Mouse (Mus musculus) midbrain, embryonic 16.5 days (tissue): ENCODE measurements around the gene Speer4c. TPM values are rescaled to one million over a fixed set of nuclear protein-coding genes. Genes with fewer than 3 reads are reported as not detected.
"Not testable (repeated sequence)": the region's sequence is repeated elsewhere in the genome, so short reads cannot be mapped to it uniquely, and the experiment has no call there.

Source experiments
- ATAC-seq: fragments of 200-750 bp; cut with Nextera tagmentation; 2 replicates; pipeline ENCODE4 v1.8.0; 2017; ENCODE audit warnings: moderate TSS enrichment
- H3K27ac ChIP-seq: fragments of 300-500 bp; sonication (generic); 2 replicates; pipeline ENCODE4 v1.5.1; 2014; ENCODE audit warnings: mild to moderate bottlenecking, low read length, mixed read lengths
- H3K27me3 ChIP-seq: fragments of 300-500 bp; sonication (generic); 2 replicates; pipeline ENCODE4 v1.6.1; 2014; ENCODE audit warnings: low read depth, low read length, mixed read lengths; ENCODE audit not compliant: control insufficient read depth, insufficient read depth
- H3K36me3 ChIP-seq: fragments of 300-500 bp; sonication (generic); 2 replicates; pipeline ENCODE4 v1.6.1; 2014; ENCODE audit warnings: mild to moderate bottlenecking, low read length, moderate library complexity, mixed read lengths; ENCODE audit not compliant: control insufficient read depth, insufficient read depth
- H3K4me1 ChIP-seq: fragments of 300-500 bp; sonication (generic); 2 replicates; pipeline ENCODE4 v1.6.1; 2014; ENCODE audit warnings: mild to moderate bottlenecking, low read length, mixed read lengths; ENCODE audit not compliant: control insufficient read depth, insufficient read depth
- H3K4me2 ChIP-seq: fragments of 300-500 bp; sonication (generic); 2 replicates; pipeline ENCODE4 v1.6.1; 2014; ENCODE audit warnings: mild to moderate bottlenecking, low read length, mixed read lengths
- H3K4me3 ChIP-seq: fragments of 300-500 bp; sonication (generic); 2 replicates; pipeline ENCODE4 v1.5.1; 2014; ENCODE audit warnings: low read depth, mild to moderate bottlenecking, low read length, moderate library complexity, mixed read lengths
- H3K9ac ChIP-seq: fragments of 300-500 bp; sonication (generic); 2 replicates; pipeline ENCODE4 v1.6.1; 2014; ENCODE audit warnings: low read depth, low read length, mixed read lengths
- H3K9me3 ChIP-seq: fragments of 300-500 bp; sonication (generic); replicated peaks from 2 replicates; pipeline ENCODE4 v1.6.1; 2014; ENCODE audit warnings: mild to moderate bottlenecking, low read length, mixed read lengths; ENCODE audit not compliant: control insufficient read depth, poor library complexity, severe bottlenecking
- WGBS: fragments of 180-500 bp; shearing (Covaris S2); extraction: QIAGEN DNeasy Blood & Tissue Kit; methylation state at CpG from one replicate; pipeline ENCODE4 v1.1.7; 2014; 5-methylcytosine and 5-hydroxymethylcytosine counted together
- polyA plus RNA-seq: library from polyadenylated mRNA; unstranded; fragments of >200 nt; fragmentation: Nextera tagmentation; extraction: Ambion mirVana; gene quantifications from 2 replicates; pipeline ENCODE4 v1.2.1, GENCODE M21; 2015

Gene Speer4c
- polyA plus RNA-seq, 1 experiment from 2014 or later = not detected

DNA sequence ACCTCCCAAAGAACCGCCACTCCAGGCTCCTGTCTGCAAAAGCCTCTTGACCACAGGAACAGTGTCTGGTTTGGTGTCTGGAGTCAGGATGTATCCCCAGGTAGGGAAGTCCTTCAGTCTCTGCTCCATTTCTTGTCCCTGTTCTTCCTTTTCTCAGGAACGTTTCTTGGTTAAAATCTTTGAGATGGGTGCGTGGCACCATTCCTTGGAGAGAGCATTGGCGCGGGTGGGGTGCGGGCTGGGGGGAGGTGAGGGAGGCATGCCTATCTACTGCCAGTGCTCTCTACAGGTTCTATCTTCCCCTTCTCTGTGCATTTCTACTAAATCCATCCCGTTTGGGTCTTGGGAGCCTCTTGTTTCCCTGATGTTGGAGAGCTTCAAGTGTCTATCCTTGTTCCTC lies 50.2 kb downstream of the Speer4c start:
- H3K4me3 ChIP-seq, H3K4me2 ChIP-seq, H3K9me3 ChIP-seq, H3K4me1 ChIP-seq, H3K9ac ChIP-seq, H3K27me3 ChIP-seq, ATAC-seq, H3K27ac ChIP-seq, H3K36me3 ChIP-seq: not testable (repeated sequence)
- WGBS = 78% methylated on average over 7 of the region's 7 CpGs

Other genes with a start within 250 kb of the Speer4c start
- gene Gm21149, start 237.7 kb downstream of the Speer4c start, polyA plus RNA-seq = not detected in 2 replicates
- not detected in 2 replicates for gene Gm21190, start 185.0 kb downstream of the Speer4c start, polyA plus RNA-seq
- gene Gm21083, start 136.9 kb downstream of the Speer4c start, polyA plus RNA-seq = not detected in 2 replicates
- gene Speer4d, start 95.2 kb downstream of the Speer4c start, polyA plus RNA-seq = not detected in 2 replicates
- not detected in 2 replicates for gene 4930572O03Rik, start 57.2 kb downstream of the Speer4c start, polyA plus RNA-seq
- gene Cacna2d1, start 220.4 kb upstream of the Speer4c start, polyA plus RNA-seq = 36.4 and 36.9 TPM in 2 replicates